Mouse (Mus musculus) embryonic fibroblast, embryonic 13.5 days (primary cell): ENCODE results near the gene Tsen34. TPM values are rescaled to one million over a fixed set of nuclear protein-coding genes. Genes with fewer than 3 reads are reported as not detected.

ENCODE experiments used
- H3K27ac ChIP-seq: 2 replicates; pipeline ENCODE4 v1.5.1; 2012; ENCODE audit warnings: low read length, control low read depth, inconsistent platforms; ENCODE audit not compliant: insufficient read depth
- H3K4me1 ChIP-seq: 2 replicates; pipeline ENCODE4 v1.6.1; 2011; ENCODE audit warnings: low read length; ENCODE audit not compliant: control insufficient read depth, insufficient read depth
- H3K4me3 ChIP-seq: 2 replicates; pipeline ENCODE4 v1.5.1; 2011; ENCODE audit warnings: mild to moderate bottlenecking, control low read depth, low read length; ENCODE audit not compliant: insufficient read depth
- CTCF ChIP-seq: IDR thresholded peaks from 2 replicates; pipeline ENCODE4 v1.5.1; 2011; ENCODE audit warnings: mild to moderate bottlenecking, control low read depth, low read length, moderate library complexity, borderline replicate concordance; ENCODE audit not compliant: insufficient read depth
- POLR2A ChIP-seq: IDR thresholded peaks from 2 replicates; pipeline ENCODE4 v1.6.1; 2011; ENCODE audit warnings: low read depth, mild to moderate bottlenecking, control low read depth, low read length, moderate library complexity
- polyA plus RNA-seq: library from polyadenylated mRNA; stranded (reverse); fragments of >200 nt; gene quantifications from 2 replicates; pipeline ENCODE4 v1.2.4, GENCODE M21; 2011; ENCODE audit warnings: low read depth; ENCODE audit not compliant: missing spikeins, insufficient read length

The Tsen34 gene
- polyA plus RNA-seq, 1 experiment = 85.6 TPM

DNA sequence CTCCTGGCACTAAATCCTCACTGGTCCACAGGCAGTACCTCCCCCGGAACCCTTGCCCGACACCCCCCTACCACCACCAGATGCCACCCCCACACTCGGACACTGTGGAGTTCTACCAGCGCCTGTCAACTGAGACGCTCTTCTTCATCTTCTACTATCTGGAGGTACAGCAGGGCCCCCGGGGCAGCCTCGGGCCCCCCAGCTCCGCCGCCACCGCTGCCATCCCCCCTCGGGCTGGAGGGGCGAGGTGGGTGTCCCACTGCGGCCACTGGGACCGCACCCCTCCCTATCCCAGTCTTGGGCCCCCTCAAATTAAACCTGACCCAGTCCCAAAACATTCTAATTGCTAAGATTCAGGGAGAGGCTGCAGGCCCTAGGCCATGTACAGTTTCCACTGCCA lies 34.1 kb upstream of the Tsen34 start:
- Histone ChIP-seq H3K27ac (no peak overlapping the region), H3K4me1 (peaks cover 2% of the 10 kb centered on the region; the same call in 1 of the 2 replicates), H3K4me3 (no peak overlapping the region)
- TF ChIP-seq POLR2A (no peak), CTCF (no peak)

DNA sequence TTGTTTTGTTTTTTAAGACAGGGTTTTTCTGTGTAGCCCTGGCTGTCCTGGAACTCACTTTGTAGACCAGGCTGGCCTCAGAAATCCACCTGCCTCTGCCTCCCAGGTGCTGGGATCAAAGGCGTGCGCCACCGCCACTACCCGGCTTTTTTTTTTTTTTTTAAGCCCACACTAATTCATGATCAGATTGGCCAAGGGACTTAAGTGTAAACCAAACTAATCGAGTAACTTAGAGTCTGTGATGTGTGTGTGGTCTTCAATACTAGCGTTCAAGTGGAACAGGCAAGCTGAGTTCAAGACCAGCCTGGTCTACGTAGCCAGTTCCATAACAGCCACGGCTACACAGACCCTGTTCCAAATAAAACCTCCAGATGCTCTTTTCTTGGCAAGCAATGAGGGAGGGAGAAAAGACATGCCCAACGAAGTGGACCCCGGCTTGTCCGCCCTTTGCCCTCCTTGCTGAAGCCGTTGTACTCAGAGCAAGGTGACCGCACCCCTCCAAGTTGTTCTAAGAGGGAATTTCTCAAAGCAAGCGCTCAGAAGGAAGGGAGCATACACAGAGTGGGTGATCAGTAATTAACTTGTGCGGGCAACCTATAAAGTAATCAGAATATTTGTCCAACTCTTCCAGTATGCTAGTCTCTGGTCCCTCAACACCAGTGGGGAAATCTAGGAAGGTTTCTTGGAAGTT lies 28.0 kb upstream of the Tsen34 start:
- TF ChIP-seq POLR2A = no peak
- TF ChIP-seq CTCF = no peak
- H3K27ac ChIP-seq = peak overlapping the region; percentile 51
- peaks cover 2% of the 10 kb centered on the region; the same call in 1 of the 2 replicates for H3K4me1 ChIP-seq
- H3K4me3 ChIP-seq = peak overlapping the region; percentile 92

DNA sequence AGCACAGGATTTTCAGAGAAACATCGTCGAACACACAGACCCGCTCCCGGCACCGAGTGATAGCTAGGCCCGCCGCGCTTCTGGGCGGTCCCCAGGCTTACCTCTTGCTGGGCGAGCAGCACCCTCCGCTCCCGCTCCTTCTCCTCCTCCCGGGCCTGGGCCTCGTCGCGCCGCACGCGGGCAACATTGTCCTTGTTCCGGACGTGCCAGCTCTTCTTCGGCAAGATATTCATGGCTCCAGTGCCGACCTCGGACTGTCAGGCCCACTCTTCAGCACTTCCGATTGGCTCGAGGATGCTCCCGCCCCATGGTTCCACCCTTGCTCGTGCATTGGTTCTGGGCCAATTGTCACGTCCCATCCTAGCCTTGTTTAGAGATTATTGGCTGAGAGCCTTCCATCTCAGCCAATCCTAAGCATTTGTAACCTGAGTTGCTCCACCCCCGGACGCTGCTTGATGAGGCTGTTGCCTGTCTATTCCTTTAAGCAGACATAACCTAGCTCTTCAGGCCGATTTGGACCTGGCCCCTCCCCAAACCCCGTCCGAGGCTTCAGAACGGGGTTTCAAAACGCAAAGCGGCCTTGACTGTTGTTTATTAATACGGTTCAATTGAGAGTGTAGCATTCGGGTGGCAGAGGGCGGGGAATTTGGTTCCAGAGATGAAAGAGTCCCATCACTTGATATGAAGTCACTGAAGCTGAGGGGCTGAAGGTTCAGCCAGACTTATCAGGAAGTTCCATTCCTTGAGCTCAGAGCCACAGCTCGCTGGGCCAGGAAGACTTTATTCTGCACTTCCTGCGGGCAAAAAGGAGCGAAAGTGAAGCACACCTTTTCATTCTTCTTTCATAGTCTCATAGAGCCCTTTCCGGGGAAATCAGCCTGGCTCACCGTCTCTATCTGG lies 27.2 kb upstream of the Tsen34 start, which contains the start of gene Leng1:
Gene Leng1 (minus strand): TSS at position 626 of the 900 bp plus-strand sequence.
- Histone ChIP-seq H3K27ac (peak within 1 kb of the TSS; percentile 71), H3K4me1 (peaks cover 2% of the 10 kb centered on the region; the same call in 1 of the 2 replicates), H3K4me3 (peak within 1 kb of the TSS; percentile 92)
- TF ChIP-seq POLR2A (peak; percentile 93), CTCF (no peak)

DNA sequence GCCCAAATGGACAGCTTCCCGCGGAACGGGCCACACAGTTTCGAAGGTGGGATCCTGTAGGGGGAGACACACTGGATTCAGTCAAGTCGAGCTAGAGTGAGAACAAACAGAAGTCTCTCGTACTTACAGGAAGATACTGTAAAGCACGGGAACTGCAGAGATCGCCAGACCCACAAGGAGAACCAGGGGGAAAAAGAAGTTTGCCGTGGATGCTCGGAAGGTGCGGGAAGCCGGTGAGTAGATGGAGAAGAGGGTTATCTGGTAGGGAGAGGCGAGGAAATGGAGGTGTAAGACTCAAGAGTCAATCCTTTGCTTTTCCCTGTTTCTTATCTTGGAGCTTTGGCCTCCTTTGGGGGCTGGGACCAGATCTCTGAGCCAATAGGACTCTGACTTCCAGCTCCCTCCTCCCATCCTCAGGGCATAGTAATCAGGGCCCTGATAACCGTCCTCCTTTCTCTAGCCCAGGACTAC lies 25.7 kb upstream of the Tsen34 start:
- Histone ChIP-seq H3K27ac (no peak overlapping the region), H3K4me3 (no peak overlapping the region), H3K4me1 (peaks cover 2% of the 10 kb centered on the region; the same call in 1 of the 2 replicates)
- 0 out of 2 replicates have a peak, but pooled peaks have one; percentile 8 for TF ChIP-seq POLR2A
- TF ChIP-seq CTCF = no peak

DNA sequence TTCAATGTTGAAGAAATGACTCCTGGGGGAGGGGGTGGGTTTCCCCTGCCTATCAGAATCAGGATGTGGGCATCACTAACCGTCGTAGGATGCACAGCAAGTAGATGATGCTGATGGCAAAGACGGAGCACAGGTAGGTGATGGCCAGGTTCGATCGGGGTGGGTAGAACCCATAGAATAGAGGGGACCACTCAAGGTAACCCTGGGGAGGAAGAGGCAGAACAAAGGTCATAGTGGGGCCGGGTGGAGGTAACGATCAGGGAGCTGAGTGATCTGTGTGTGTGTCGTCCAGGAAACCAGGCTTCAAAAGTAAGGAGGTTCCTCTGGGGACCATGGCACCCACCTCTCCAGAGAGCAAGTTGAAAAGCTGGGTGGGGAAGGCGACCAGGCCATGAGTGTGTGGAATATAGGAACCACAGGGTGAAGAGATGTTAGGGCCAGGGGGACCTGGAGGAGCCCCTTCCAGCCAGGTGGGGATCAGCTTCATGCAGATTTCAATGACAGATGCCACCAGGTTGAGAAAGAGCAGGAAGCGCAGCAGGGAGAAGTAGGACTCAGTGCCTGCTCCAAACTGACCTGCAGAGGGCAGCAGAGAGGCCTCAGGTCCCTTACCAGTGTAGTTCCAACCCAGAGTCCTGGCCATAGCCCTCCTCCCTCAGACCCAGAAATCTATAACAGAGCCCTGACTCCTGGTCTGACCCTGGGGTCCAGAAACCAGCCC lies 18.0 kb upstream of the Tsen34 start:
- TF ChIP-seq CTCF (peak; percentile 93), POLR2A (no peak)
- Histone ChIP-seq H3K4me1 (no peaks in the 10 kb centered on the region), H3K27ac (no peak overlapping the region)

DNA sequence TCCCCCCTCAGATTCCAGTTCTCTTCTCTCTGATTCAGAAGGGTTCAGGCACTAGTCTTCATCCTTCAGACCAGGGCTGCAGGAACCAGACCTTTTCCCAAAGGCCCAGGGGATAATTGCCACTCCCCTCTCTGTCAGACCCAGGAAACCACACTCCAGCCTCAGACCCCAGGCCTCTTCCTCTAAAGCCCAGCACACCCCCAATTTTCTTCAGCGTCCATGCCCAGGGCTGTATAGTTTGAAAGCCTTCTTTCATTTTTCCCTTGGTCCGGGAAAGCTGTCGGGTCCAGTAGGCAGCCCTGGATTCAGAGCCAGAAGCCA lies 17.5 kb upstream of the Tsen34 start:
- Histone ChIP-seq H3K27ac (no peak overlapping the region), H3K4me1 (no peaks in the 10 kb centered on the region), H3K4me3 (no peak overlapping the region)
- no peak for TF ChIP-seq CTCF
- TF ChIP-seq POLR2A = no peak

More for the DNA sequence above, 18.0 kb upstream of the Tsen34 start:
- no peak overlapping the region for H3K4me3 ChIP-seq

DNA sequence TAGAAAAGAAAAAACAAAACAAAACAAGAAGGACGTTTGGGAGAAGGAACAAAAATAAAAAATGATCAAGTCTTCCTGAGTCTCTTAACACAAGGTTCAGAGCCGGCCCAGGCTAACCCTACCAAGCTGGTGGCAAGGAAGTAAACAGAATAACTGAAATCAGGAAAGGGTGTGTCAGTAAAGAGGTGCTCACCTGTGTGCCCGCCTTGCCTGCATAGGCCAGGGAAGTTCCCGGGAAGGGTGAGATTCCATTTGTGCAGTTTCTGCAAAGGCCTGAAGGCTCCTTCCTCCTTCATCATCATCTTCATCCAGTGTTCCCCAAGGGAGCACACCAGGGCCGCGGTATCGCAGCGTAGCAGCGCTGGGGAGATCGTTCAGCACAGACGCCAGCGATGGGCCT lies 16.3 kb upstream of the Tsen34 start:
- Histone ChIP-seq H3K4me1 (no peaks in the 10 kb centered on the region), H3K27ac (no peak overlapping the region), H3K4me3 (no peak overlapping the region)
- TF ChIP-seq CTCF (no peak), POLR2A (no peak)

DNA sequence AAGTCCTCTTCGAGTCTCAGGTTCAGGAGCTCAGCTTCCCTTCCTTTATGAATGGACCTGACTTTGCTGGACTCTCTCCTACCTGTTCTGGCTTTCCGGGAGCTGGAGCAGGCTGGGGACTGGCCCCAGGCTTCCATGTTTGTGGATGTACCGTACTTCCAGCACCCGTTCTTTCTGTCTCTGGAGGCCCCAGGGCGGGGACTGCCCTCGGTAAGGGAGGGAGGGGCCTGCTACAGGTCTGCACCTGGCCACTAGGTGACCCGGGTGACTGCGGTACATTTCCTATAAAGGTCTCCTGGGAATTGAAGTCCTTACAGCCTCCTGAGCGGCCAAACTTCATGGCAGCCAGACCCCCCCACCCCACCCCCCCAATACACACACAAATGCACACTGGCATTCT lies 15.3 kb upstream of the Tsen34 start, which contains the start of gene Tmc4:
Gene Tmc4 (minus strand): TSS at position 212 of the 400 bp plus-strand sequence.
- no peak for TF ChIP-seq POLR2A
- no peak for TF ChIP-seq CTCF
- Histone ChIP-seq H3K4me1 (no peaks in the 10 kb centered on the region), H3K27ac (no peak within 1 kb of the TSS), H3K4me3 (no peak within 1 kb of the TSS)

DNA sequence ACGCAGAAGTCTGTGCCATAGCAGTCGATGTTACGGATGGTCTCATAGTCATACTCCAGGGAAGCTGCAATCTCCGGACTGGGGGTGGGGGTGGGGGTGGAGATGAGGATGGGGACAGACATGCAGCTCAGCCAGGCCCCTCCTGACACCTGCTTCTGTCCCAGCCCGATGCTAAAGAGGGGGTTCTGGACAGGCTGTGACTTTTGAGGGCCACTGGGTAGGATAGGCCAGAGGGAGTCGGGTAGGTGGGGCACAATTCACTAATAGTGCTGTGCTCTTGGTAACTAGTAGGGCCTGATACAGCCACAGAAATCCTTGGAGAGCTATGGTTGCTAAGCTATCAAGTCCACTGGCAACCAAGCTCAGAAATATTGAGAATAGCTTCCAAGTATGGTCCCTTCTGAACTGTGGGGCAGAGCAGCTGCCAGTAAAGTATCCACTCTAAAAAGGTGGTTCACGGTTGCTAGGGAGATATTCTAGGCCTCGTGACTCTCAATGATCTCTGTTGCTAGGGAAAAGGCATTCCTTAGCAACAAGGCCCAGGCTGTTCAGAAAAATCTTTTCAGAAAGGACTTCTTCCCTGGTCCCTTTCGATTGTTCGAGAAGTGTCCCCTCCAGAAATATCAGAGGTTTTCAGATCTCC lies 8.6 kb upstream of the Tsen34 start:
- no peak overlapping the region for H3K4me3 ChIP-seq
- H3K4me1 ChIP-seq = no peaks in the 10 kb centered on the region
- no peak for TF ChIP-seq POLR2A
- TF ChIP-seq CTCF = no peak
- no peak overlapping the region for H3K27ac ChIP-seq
